ENCODE assay signal across 10 mouse cellular contexts in the genomic region with DNA sequence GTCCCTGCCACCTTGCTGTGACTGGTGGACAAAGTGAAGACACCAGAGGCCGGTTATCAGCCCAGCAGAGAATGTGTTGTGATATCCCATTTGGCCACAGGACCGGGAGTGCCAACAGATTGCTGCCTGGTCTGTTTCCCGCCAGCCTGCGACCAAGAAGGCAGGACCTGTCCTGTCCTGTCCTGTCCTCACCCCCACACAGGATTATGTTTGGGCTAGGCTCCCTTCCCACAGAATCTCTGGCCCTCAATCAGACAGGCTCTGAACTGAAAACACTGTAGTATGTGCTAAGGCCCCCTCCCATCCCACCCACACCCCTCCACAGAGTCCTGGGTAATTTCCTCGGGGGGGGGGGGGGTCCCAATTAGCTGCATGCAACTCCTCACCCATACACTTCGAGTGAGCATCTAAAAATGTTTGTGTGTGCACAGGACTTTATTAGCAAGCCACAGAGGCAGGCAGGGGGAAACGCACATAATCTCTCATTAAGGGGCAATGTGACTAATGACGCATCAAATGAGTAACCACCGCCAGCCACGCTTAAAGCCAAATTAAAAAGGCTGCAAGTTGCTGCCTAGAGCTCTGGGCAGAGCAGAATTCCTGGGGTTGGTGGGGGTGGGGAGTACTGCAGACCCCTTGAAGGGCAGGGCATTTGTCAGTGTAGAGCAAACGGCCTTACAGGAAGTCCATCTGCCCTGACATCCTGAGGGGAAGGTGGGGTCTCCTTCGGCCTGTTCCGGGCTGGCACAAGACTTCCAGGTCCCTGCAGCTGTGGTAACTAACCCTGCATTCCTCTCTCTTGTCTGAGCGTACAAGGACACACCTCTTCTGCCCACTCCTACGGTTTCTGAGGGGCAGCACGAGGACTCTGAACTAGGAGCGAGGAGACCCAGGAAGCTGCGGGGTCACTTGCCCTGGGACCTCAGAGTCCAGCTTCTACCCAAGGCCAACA. TPM values are rescaled to one million over a fixed set of nuclear protein-coding genes. Genes with fewer than 3 reads are reported as not detected.
DNase-seq lines count a peak whose midpoint lies in the region; ATAC-seq and TF ChIP-seq lines count a peak whose summit lies in the region.
"Had no signal": no experiment of that assay in that cellular context is flagged by ENCODE, and none has a peak within 500 bp of the region (broad histone marks: within the 10 kb centered on the region; RNA-seq: fewer than 3 reads in every experiment).

No protein-coding gene starts in this region.

- no peaks in the 10 kb centered on the region for H3K27me3 ChIP-seq in forebrain, embryonic 14.5 days (replicated peaks; ENCODE audit: control insufficient read depth, insufficient read depth, low read length)
- H3K27me3 ChIP-seq in forebrain, embryonic 11.5 days (ENCODE audit: control insufficient read depth, insufficient read depth, low read length), result no peaks in the 10 kb centered on the region; the same call in 1 of the 2 replicates
- H3K27me3 ChIP-seq in C2C12 (ENCODE audit: control insufficient read depth, insufficient read depth, insufficient read length), result no peaks in the 10 kb centered on the region
- H3K27me3 ChIP-seq in limb, embryonic 12.5 days, result no peaks in the 10 kb centered on the region

- peak; percentile 69 for DNase-seq in forebrain, embryonic 14.5 days (ENCODE audit: low spot score)
- no peak for DNase-seq in forebrain, embryonic 11.5 days (ENCODE audit: low spot score)
- peak; percentile 27 to 44 for DNase-seq in cerebellum, postnatal 25 days
- no peak for DNase-seq in left cerebral cortex, adult 9 months (ENCODE audit: low spot score in 2 of 2)
- no peak for DNase-seq in urinary bladder, postnatal 36 days (ENCODE audit: low spot score in 2 of 2)
- DNase-seq in spleen, postnatal 10 days (ENCODE audit: low spot score in 2 of 2), result no peak
- DNase-seq: heart, adult 2 months had no signal

- 21% methylated on average over 18 of the region's 18 CpGs for WGBS in forebrain, embryonic 14.5 days
- 33% methylated on average over 18 of the region's 18 CpGs for WGBS in forebrain, embryonic 11.5 days
- 26% methylated on average over 18 of the region's 18 CpGs for WGBS in limb, embryonic 12.5 days

- H3ac ChIP-seq in C2C12 (ENCODE audit: control insufficient read depth, insufficient read length, low read depth), result peak overlapping the region; percentile 24

- no peak for ATAC-seq in forebrain, embryonic 14.5 days
- no peak for ATAC-seq in forebrain, embryonic 11.5 days (replicated peaks; ENCODE audit: low FRiP score)
- no peak for ATAC-seq in limb, embryonic 12.5 days (ENCODE audit: insufficient number of reproducible peaks, insufficient read depth, low FRiP score, low TSS enrichment, low read depth)

- no peak overlapping the region for H3K4me3 ChIP-seq in forebrain, embryonic 14.5 days (ENCODE audit: low read depth, low read length)
- no peak overlapping the region for H3K4me3 ChIP-seq in forebrain, embryonic 11.5 days (ENCODE audit: low read depth, low read length)
- H3K4me3 ChIP-seq in C2C12 (ENCODE audit: insufficient read depth, poor library complexity, severe bottlenecking), result no peak overlapping the region
- H3K4me3 ChIP-seq in limb, embryonic 12.5 days (replicated peaks), result no peak overlapping the region
- H3K4me3 ChIP-seq: heart, adult 2 months; myocyte had no signal

- no peak overlapping the region for H3K27ac ChIP-seq in forebrain, embryonic 14.5 days (ENCODE audit: low read depth, low read length)
- H3K27ac ChIP-seq in forebrain, embryonic 11.5 days (ENCODE audit: low read depth, low read length), result no peak overlapping the region
- peak overlapping the region; percentile 62; the same call in 1 of the 2 replicates for H3K27ac ChIP-seq in limb, embryonic 12.5 days
- H3K27ac ChIP-seq: heart, adult 2 months had no signal

- 0 out of 2 replicates have a peak, but pooled peaks cover 6% of the 10 kb centered on the region for H3K36me3 ChIP-seq in forebrain, embryonic 14.5 days (ENCODE audit: control insufficient read depth, insufficient read depth, low read length)
- H3K36me3 ChIP-seq in forebrain, embryonic 11.5 days (ENCODE audit: control insufficient read depth, insufficient read depth, low read length), result no peaks in the 10 kb centered on the region
- H3K36me3 ChIP-seq in C2C12 (ENCODE audit: control insufficient read depth, insufficient read depth), result no peaks in the 10 kb centered on the region
- no peaks in the 10 kb centered on the region for H3K36me3 ChIP-seq in limb, embryonic 12.5 days

- H3K9me3 ChIP-seq in forebrain, embryonic 14.5 days (replicated peaks; ENCODE audit: control insufficient read depth, low read length), result no peaks in the 10 kb centered on the region
- no peaks in the 10 kb centered on the region for H3K9me3 ChIP-seq in forebrain, embryonic 11.5 days (ENCODE audit: control insufficient read depth, low read length)
- H3K9me3 ChIP-seq in limb, embryonic 12.5 days, result no peaks in the 10 kb centered on the region

- no peaks in the 10 kb centered on the region for H3K79me3 ChIP-seq in C2C12 (ENCODE audit: low read depth)

- no peak overlapping the region; the same call in 1 of the 2 replicates for H3K9ac ChIP-seq in forebrain, embryonic 14.5 days (ENCODE audit: low read length)
- H3K9ac ChIP-seq in forebrain, embryonic 11.5 days (ENCODE audit: low read length), result no peak overlapping the region; the same call in 1 of the 2 replicates
- no peak overlapping the region for H3K9ac ChIP-seq in limb, embryonic 12.5 days (replicated peaks)

- no peak overlapping the region for H3K4me2 ChIP-seq in forebrain, embryonic 14.5 days (ENCODE audit: low read length)
- no peak overlapping the region for H3K4me2 ChIP-seq in forebrain, embryonic 11.5 days (ENCODE audit: low read depth, low read length, severe bottlenecking)
- H3K4me2 ChIP-seq in limb, embryonic 12.5 days, result no peak overlapping the region

- peaks cover 19% of the 10 kb centered on the region for H3K4me1 ChIP-seq in forebrain, embryonic 14.5 days (ENCODE audit: control insufficient read depth, insufficient read depth, low read length)
- peaks cover 13% of the 10 kb centered on the region for H3K4me1 ChIP-seq in forebrain, embryonic 11.5 days (replicated peaks; ENCODE audit: control insufficient read depth, insufficient read depth, low read length)
- peaks cover 77% of the 10 kb centered on the region for H3K4me1 ChIP-seq in limb, embryonic 12.5 days (replicated peaks)

- H3K79me2 ChIP-seq in C2C12 (ENCODE audit: control insufficient read depth, insufficient read depth), result no peaks in the 10 kb centered on the region

- no peak for TF ChIP-seq CTCF in C2C12 (IDR thresholded peaks at IDR 0.05; ENCODE audit: control insufficient read depth, insufficient read depth, insufficient read length)

TF ChIP-seq in C2C12, 6 proteins besides CTCF, POLR2A, EP300 and RAD21:
- no peak for TF ChIP-seq CEBPB (IDR thresholded peaks at IDR 0.05; ENCODE audit: low read depth)
- TF ChIP-seq MYOD1 (IDR thresholded peaks at IDR 0.05; ENCODE audit: control insufficient read depth, insufficient read length, low read depth), result no peak
- no peak for TF ChIP-seq FOSL1 (IDR thresholded peaks at IDR 0.05; ENCODE audit: insufficient read depth, low read length, poor library complexity, severe bottlenecking)
- TF ChIP-seq USF1 (IDR thresholded peaks at IDR 0.05; ENCODE audit: low read depth), result no peak
- no peak for TF ChIP-seq MAX (IDR thresholded peaks at IDR 0.05)
- no peak for TF ChIP-seq MYOG (IDR thresholded peaks at IDR 0.05; ENCODE audit: control insufficient read depth, extremely low read depth, insufficient read length)

RNA-seq across cellular contexts. Expression of gene Ccnk, which starts 34.0 kb away (rescaled TPM):
- 8.4 and 10.7 TPM in 2 replicates for polyA plus RNA-seq in forebrain, embryonic 14.5 days (2014; fragmentation: Nextera tagmentation; extraction: Ambion mirVana)
- 5.0 and 6.2 TPM in 2 replicates for polyA plus RNA-seq in forebrain, embryonic 11.5 days (2014; fragmentation: Nextera tagmentation; extraction: Ambion mirVana)
- polyA plus RNA-seq in C2C12 (2012; fragmentation: generic; extraction: Trizol), result 23.6 TPM
- polyA plus RNA-seq in limb, embryonic 12.5 days (2016; fragmentation: Nextera tagmentation; extraction: Ambion mirVana), result 3.3 and 3.9 TPM in 2 replicates

RNA-seq across cellular contexts. Expression of gene Setd3, which starts 34.3 kb away (rescaled TPM):
- 85.9 and 88.9 TPM in 2 replicates for polyA plus RNA-seq in forebrain, embryonic 14.5 days (2014; fragmentation: Nextera tagmentation; extraction: Ambion mirVana)
- polyA plus RNA-seq in forebrain, embryonic 11.5 days (2014; fragmentation: Nextera tagmentation; extraction: Ambion mirVana), result 79.2 and 85.9 TPM in 2 replicates
- polyA plus RNA-seq in C2C12 (2012; fragmentation: generic; extraction: Trizol), result 36.8 TPM
- 94.2 and 97.4 TPM in 2 replicates for polyA plus RNA-seq in limb, embryonic 12.5 days (2016; fragmentation: Nextera tagmentation; extraction: Ambion mirVana)

Comparison
In these comparisons a context has a peak if more than half of its experiments do, and no peak if none do; other contexts are left out.
1. DNase-seq: peak in forebrain, embryonic 14.5 days (single experiment) and cerebellum, postnatal 25 days (2 of 2); none in forebrain, embryonic 11.5 days (single experiment), left cerebral cortex, adult 9 months (0 of 2), urinary bladder, postnatal 36 days (0 of 2) and spleen, postnatal 10 days (0 of 2).